In genomic region chr2:53803666-53804065, GRCm38 (mm10) we compare ENCODE assay signal across 23 mouse cellular contexts.
DNase-seq lines count a peak whose midpoint lies in the region; ATAC-seq lines count a peak whose summit lies in the region.
"Had no signal": no experiment of that assay in that cellular context is flagged by ENCODE, and none has a peak within 500 bp of the region (broad histone marks: within the 10 kb centered on the region; RNA-seq: fewer than 3 reads in every experiment).

No protein-coding gene starts in this region.

- H3K4me1 ChIP-seq in hindbrain, embryonic 14.5 days (replicated peaks; ENCODE audit: control insufficient read depth, insufficient read depth, low read length), result no peaks in the 10 kb centered on the region
- H3K4me1 ChIP-seq in hindbrain, embryonic 11.5 days (replicated peaks; ENCODE audit: control insufficient read depth, insufficient read depth, low read length), result no peaks in the 10 kb centered on the region
- H3K4me1 ChIP-seq in intestine, embryonic 15.5 days (replicated peaks), result no peaks in the 10 kb centered on the region

- no peak overlapping the region for H3K9ac ChIP-seq in hindbrain, embryonic 14.5 days
- no peak overlapping the region for H3K9ac ChIP-seq in hindbrain, embryonic 11.5 days (ENCODE audit: low read depth, low read length)
- no peak overlapping the region for H3K9ac ChIP-seq in intestine, embryonic 15.5 days

- DNase-seq in frontal cortex, postnatal 14 days (ENCODE audit: low spot score in 2 of 2), result no peak
- DNase-seq in hindbrain, embryonic 14.5 days (ENCODE audit: low spot score), result peak; percentile 18
- DNase-seq in hindbrain, embryonic 11.5 days (ENCODE audit: low spot score), result no peak
- peak; percentile 28 for DNase-seq in brain, adult 2 months (ENCODE audit: low read depth, low spot score)
- DNase-seq in telencephalon, adult 2 months (ENCODE audit: low read depth, low spot score), result peak; percentile 24
- DNase-seq in heart, postnatal 36 days, result no peak
- DNase-seq: adrenal gland, adult 2 months; adrenal gland, adult 8-10 months; adrenal gland, postnatal 10 days; adrenal gland, postnatal 14 days; adrenal gland, postnatal 25 days; adrenal gland, postnatal 36 days; B cell, adult 2 months; cerebellum, adult 11 months; cerebellum, adult 11-12 months; cerebellum, adult 18-20 months had no signal

- no peak overlapping the region for H3K27ac ChIP-seq in hindbrain, embryonic 14.5 days
- H3K27ac ChIP-seq in hindbrain, embryonic 11.5 days (ENCODE audit: low read depth, low read length), result no peak overlapping the region
- no peak overlapping the region for H3K27ac ChIP-seq in intestine, embryonic 15.5 days

- H3K9me3 ChIP-seq in hindbrain, embryonic 14.5 days (ENCODE audit: control insufficient read depth, low read length), result no peaks in the 10 kb centered on the region
- H3K9me3 ChIP-seq in hindbrain, embryonic 11.5 days (ENCODE audit: control insufficient read depth, low read length), result no peaks in the 10 kb centered on the region
- no peaks in the 10 kb centered on the region for H3K9me3 ChIP-seq in intestine, embryonic 15.5 days

- peak; percentile 79 for ATAC-seq in frontal cortex, adult (ENCODE audit: low TSS enrichment)
- no peak for ATAC-seq in hindbrain, embryonic 14.5 days (ENCODE audit: low FRiP score)
- no peak for ATAC-seq in hindbrain, embryonic 11.5 days (ENCODE audit: low FRiP score)
- no peak for ATAC-seq in intestine, embryonic 15.5 days
- ATAC-seq: activated CD4-positive, CD25-positive, alpha-beta regulatory T cell, adult 4 months; CD4-positive, CD25-positive, alpha-beta regulatory T cell, adult 4 months; Patski had no signal

- intact Hi-C loops in heart, postnatal 36 days (cut with DNase I), result no loop called here

- H3K4me3 ChIP-seq in hindbrain, embryonic 14.5 days (replicated peaks; ENCODE audit: low read length), result no peak overlapping the region
- H3K4me3 ChIP-seq in hindbrain, embryonic 11.5 days (ENCODE audit: low read depth, low read length), result no peak overlapping the region
- H3K4me3 ChIP-seq in intestine, embryonic 15.5 days (replicated peaks), result no peak overlapping the region

- H3K27me3 ChIP-seq in hindbrain, embryonic 14.5 days (ENCODE audit: control insufficient read depth, insufficient read depth, low read length), result no peaks in the 10 kb centered on the region
- H3K27me3 ChIP-seq in hindbrain, embryonic 11.5 days (ENCODE audit: control insufficient read depth, insufficient read depth, low read length), result no peaks in the 10 kb centered on the region
- no peaks in the 10 kb centered on the region for H3K27me3 ChIP-seq in intestine, embryonic 15.5 days (replicated peaks)
- H3K27me3 ChIP-seq: CH12.LX, Patski had no signal

- no peaks in the 10 kb centered on the region for H3K36me3 ChIP-seq in hindbrain, embryonic 14.5 days (replicated peaks; ENCODE audit: control insufficient read depth, insufficient read depth)
- H3K36me3 ChIP-seq in hindbrain, embryonic 11.5 days (ENCODE audit: control insufficient read depth, insufficient read depth, low read length), result no peaks in the 10 kb centered on the region
- no peaks in the 10 kb centered on the region for H3K36me3 ChIP-seq in intestine, embryonic 15.5 days
- H3K36me3 ChIP-seq: G1E had no signal

- H3K4me2 ChIP-seq in hindbrain, embryonic 14.5 days (replicated peaks), result no peak overlapping the region
- H3K4me2 ChIP-seq in hindbrain, embryonic 11.5 days (replicated peaks; ENCODE audit: low read depth, low read length), result no peak overlapping the region
- H3K4me2 ChIP-seq in intestine, embryonic 15.5 days (replicated peaks), result no peak overlapping the region

Comparison
In these comparisons a context has a peak if more than half of its experiments do, and no peak if none do; other contexts are left out.
1. DNase-seq: peak in hindbrain, embryonic 14.5 days (single experiment), brain, adult 2 months (single experiment) and telencephalon, adult 2 months (single experiment); none in frontal cortex, postnatal 14 days (0 of 2), hindbrain, embryonic 11.5 days (single experiment) and heart, postnatal 36 days (0 of 2).